Mouse (Mus musculus): ENCODE measurements around the gene Gbp2b.
"Not testable (repeated sequence)": the region's sequence is repeated elsewhere in the genome, so short reads cannot be mapped to it uniquely, and the experiment has no call there.

Gbp2b gene

DNA sequence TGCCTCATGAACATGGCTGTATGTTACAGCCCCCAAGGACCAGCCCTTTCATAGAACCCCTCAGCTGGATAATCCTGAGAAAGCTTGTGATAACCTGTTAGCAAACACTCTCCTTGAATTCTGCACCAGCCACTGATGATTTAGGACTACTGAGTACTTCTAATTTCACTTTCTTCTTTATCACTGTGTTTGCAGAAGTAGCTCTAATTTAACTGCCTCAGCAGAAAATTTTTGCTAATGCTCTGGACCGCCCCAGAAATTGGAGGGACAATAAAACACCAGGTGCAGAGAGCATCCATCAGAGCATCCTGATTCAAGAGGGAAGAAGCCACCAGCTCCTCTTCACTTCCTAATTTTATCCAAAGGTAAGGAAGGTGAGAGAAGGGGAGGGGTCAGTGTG lies at the start of gene Gbp2b:
Gene Gbp2b, plus strand, starts transcription at position 301 of the 400 bp plus-strand sequence.
- no peaks in the 10 kb centered on the region for H3K36me3 ChIP-seq (ENCODE audit: control insufficient read depth, insufficient read depth, low read length, poor library complexity, severe bottlenecking)
- no peak for DNase-seq (ENCODE audit: low read depth, low spot score)
- no peaks in the 10 kb centered on the region for H3K27me3 ChIP-seq (ENCODE audit: control insufficient read depth, insufficient read depth, low read length, poor library complexity, severe bottlenecking)

DNA sequence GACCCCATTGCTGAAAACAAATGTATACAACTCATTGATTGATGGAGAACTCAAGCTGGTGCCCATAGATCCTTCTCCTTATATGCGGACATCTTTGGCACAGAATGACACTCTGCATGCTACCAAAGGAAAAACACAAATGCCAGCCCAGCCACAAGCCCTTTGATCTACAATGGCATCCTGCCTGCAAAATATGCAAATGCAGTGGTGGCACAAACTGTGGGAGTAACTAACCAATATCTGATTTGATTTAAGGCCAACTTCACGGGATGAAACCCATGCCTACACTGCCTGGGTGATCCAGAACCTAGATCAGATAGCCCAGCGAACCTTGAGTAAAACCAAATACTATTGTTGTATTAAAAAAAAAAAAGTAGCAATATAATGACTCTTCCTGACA lies 48.0 kb upstream of the Gbp2b start:
- Histone ChIP-seq H3K36me3 (ENCODE audit: control insufficient read depth, insufficient read depth, low read length, poor library complexity, severe bottlenecking) (0 out of 2 replicates have a peak, but pooled peaks cover 2% of the 10 kb centered on the region), H3K27me3 (ENCODE audit: control insufficient read depth, insufficient read depth, low read length, poor library complexity, severe bottlenecking) (no peaks in the 10 kb centered on the region)
- no peak for DNase-seq (ENCODE audit: low read depth, low spot score)

DNA sequence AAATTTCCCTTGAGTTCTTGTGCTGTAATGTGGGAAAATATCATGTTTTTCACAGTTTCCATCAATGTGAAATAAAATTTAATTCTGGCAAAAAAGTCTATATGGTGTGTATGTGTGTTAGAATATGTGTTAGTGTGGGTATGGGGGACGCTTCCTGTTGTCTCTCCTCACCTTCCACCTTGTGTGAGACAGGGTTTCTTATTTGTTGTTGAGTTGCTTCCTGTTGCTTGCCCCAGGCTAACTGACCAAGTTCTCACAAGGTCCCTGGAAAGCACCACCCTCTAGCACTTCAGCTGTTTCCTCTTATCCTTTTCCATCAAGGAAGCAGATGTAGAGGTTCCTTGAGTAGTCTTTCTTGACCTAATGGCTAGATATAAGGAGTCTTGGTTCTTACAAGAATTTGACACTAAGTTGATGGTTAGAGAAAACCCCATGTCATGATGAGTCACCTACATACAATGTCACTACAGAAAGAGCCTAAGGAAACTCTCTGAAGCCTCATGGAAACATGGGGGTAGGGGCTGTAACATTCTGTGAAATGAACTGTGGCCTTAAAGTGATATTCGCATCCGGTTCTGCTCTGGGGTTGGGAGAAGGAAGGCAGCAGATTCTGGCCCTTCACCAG lies 44.5 kb upstream of the Gbp2b start:
- no peaks in the 10 kb centered on the region for H3K27me3 ChIP-seq (ENCODE audit: control insufficient read depth, insufficient read depth, low read length, poor library complexity, severe bottlenecking)
- DNase-seq (ENCODE audit: low read depth, low spot score): no peak
- H3K36me3 ChIP-seq (ENCODE audit: control insufficient read depth, insufficient read depth, low read length, poor library complexity, severe bottlenecking): no peaks in the 10 kb centered on the region

DNA sequence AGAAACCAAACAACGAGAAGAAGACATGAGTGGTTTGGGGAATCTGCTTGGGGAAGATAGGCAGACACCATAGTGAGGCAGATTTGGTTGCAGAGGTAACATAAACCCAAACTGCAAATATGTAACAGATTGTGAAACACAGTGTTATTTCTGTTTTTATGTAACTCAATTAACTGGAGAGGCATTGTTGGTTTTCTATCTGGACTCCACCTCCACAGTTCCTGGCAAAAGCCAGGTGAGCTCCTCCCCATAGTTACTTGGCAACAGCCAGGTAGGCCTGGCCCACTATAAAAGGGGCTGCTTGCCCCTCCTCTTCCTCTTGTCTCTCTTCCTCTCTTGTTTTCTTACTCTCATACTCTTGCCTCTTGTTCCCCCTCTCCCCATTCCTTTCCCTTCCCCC lies 40.0 kb upstream of the Gbp2b start:
- H3K27me3 ChIP-seq (ENCODE audit: control insufficient read depth, insufficient read depth, low read length, poor library complexity, severe bottlenecking): no peaks in the 10 kb centered on the region
- DNase-seq (ENCODE audit: low read depth, low spot score): no peak
- H3K36me3 ChIP-seq (ENCODE audit: control insufficient read depth, insufficient read depth, low read length, poor library complexity, severe bottlenecking): no peaks in the 10 kb centered on the region

DNA sequence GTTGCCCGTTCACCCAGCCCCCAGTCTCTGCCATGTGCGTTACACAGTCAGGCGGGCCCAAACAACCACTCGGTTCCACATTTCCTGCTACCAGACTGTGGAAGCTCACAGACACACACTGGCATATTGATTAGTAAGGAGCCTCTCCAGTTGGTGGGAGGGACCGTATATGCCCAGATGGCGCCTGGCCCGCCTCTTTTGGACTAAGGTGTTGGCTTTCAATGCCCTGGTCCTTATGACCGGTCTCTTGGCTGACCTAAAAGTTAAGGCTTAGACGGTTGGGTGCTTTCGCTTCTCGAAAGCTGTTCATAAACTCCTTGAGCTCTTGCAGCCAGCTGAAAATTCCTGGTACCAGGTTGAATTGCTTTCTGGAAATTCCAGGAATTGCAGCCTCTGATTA lies 39.0 kb upstream of the Gbp2b start:
- no peaks in the 10 kb centered on the region for H3K27me3 ChIP-seq (ENCODE audit: control insufficient read depth, insufficient read depth, low read length, poor library complexity, severe bottlenecking)
- H3K36me3 ChIP-seq (ENCODE audit: control insufficient read depth, insufficient read depth, low read length, poor library complexity, severe bottlenecking): no peaks in the 10 kb centered on the region
- no peak for DNase-seq (ENCODE audit: low read depth, low spot score)

DNA sequence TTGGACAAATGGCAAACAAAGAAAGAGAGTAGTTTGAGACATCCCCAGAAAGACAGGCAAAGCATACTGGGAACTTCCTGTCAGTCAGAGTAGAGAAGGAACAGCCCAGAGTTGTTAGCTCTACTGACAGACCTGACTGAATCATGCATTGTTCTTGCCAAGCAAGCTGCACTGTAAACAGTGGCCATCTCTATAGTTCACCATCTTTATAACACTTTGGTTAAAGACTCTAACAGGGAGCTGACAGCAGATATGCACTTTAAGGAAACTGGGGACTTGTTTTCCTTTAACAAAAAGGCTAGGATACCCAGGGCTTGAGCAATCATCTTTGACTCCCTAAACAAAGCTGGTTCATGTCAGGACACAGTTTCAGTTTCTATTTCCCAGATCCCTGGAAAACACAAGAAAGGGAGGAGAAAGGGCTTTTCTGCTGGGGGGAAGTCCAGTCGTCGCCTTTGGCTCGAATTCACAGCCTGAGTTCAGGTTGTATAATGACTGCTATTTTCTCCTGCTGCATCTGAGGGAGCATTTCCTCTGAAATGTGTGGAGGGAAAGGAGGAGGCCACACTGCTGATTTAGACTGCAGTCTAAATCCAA lies 34.9 kb upstream of the Gbp2b start, which contains the start of gene Gbp3:
Gene Gbp3, plus strand, starts transcription at position 395 of the 597 bp plus-strand sequence.
- H3K36me3 ChIP-seq (ENCODE audit: control insufficient read depth, insufficient read depth, low read length, poor library complexity, severe bottlenecking): no peaks in the 10 kb centered on the region
- DNase-seq (ENCODE audit: low read depth, low spot score): peak; percentile 10
- no peaks in the 10 kb centered on the region for H3K27me3 ChIP-seq (ENCODE audit: control insufficient read depth, insufficient read depth, low read length, poor library complexity, severe bottlenecking)

DNA sequence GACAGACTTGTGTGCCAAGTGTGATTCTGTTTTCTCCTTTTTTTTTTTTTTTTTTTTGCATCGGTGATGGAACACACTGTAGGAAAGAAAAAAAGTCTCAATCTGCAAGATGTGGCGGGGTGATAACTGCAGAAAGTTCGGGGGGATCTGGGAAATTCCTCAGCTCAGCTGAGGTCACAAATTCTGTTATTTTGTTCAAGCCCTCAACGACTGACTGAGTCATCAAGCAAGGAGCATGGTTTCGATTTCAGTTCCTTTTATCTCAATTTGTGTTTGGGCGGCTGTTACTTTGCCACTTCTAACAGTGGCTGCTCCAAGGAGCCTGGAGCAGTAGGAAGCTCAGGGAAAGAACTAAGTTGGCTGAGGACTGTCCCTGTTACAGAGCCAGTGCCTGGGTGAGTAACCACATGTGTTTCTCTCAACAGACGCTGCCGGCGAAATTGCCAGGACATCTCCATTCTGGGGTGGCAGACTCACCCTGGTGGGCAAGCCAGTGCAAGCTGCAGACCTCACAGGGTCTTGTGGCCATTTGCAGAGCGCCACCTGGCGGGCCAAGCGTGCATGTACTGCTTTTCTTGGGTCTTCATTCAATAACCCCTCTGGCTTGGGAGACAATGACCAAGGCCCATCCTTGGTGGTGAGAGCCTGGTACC lies 34.2 kb upstream of the Gbp2b start:
- peaks cover 2% of the 10 kb centered on the region; the same call in 1 of the 2 replicates for H3K36me3 ChIP-seq (ENCODE audit: control insufficient read depth, insufficient read depth, low read length, poor library complexity, severe bottlenecking)
- no peaks in the 10 kb centered on the region for H3K27me3 ChIP-seq (ENCODE audit: control insufficient read depth, insufficient read depth, low read length, poor library complexity, severe bottlenecking)
- peak; percentile 92 for DNase-seq (ENCODE audit: low read depth, low spot score)

DNA sequence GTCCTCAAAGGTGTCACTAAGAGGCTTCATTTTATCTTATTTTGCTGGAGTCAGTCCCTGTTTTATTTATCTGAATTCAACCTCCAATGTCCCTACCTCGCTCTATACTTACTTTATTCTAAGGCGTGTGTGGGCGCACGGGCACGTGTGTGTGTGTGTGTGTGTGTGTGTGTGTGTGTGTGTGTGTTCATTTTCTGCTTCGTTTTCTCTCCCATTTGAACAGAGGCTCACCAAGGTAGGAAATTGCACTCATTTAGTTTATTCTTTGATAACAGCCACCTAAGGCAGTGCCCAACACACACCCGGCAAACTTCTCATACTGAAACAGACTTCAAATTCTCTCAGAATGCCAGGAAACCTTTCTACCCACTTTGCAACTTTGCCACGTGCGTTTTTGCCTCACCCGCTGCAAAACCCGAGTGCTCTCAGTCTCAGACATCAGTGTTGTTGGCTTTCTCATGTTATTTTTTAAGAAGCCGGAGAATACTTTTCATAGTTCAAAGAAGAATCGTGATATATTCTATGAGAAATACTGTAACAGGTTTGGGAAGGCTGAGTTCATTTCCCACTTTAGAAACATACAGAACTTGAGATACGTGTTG lies 33.5 kb upstream of the Gbp2b start:
- DNase-seq (ENCODE audit: low read depth, low spot score): no peak
- H3K27me3 ChIP-seq (ENCODE audit: control insufficient read depth, insufficient read depth, low read length, poor library complexity, severe bottlenecking): no peaks in the 10 kb centered on the region
- H3K36me3 ChIP-seq (ENCODE audit: control insufficient read depth, insufficient read depth, low read length, poor library complexity, severe bottlenecking): peaks cover 2% of the 10 kb centered on the region; the same call in 1 of the 2 replicates

DNA sequence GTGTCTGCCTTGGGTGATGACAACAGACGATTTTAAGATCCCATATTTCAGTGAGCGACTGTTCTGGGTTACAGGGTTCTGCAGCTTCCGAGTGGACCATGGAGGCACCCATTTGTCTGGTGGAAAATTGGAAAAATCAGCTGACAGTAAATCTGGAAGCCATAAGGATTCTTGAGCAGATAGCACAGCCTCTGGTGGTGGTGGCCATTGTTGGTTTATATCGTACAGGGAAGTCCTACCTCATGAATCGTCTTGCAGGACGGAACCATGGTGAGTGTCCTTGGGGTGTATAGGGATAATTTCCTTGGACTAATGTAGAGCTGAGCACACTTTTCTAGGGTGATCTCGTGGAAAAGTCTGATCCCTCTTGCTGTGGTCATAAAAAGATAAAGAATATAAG lies 33.0 kb upstream of the Gbp2b start:
- Histone ChIP-seq H3K36me3 (ENCODE audit: control insufficient read depth, insufficient read depth, low read length, poor library complexity, severe bottlenecking) (peaks cover 2% of the 10 kb centered on the region; the same call in 1 of the 2 replicates), H3K27me3 (ENCODE audit: control insufficient read depth, insufficient read depth, low read length, poor library complexity, severe bottlenecking) (no peaks in the 10 kb centered on the region)
- no peak for DNase-seq (ENCODE audit: low read depth, low spot score)

DNA sequence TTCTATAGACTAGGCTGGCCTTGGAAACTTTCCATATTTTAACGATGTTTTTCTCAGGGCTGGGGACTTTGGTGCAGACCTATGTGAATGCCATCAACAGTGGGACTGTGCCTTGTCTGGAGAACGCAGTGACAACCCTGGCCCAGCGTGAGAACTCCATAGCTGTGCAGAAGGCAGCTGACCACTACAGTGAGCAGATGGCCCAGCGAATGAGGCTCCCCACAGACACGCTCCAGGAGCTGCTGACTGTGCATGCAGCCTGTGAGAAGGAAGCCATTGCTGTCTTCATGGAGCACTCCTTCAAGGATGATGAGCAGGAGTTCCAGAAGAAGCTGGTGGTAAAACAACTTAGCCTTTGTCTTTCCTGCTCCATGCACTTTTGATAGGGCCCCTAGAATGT lies 27.2 kb upstream of the Gbp2b start:
- not testable (repeated sequence) for DNase-seq (ENCODE audit: low read depth, low spot score); H3K27me3 ChIP-seq (ENCODE audit: control insufficient read depth, insufficient read depth, low read length, poor library complexity, severe bottlenecking)
- peaks cover 15% of the 10 kb centered on the region for H3K36me3 ChIP-seq (ENCODE audit: control insufficient read depth, insufficient read depth, low read length, poor library complexity, severe bottlenecking)

DNA sequence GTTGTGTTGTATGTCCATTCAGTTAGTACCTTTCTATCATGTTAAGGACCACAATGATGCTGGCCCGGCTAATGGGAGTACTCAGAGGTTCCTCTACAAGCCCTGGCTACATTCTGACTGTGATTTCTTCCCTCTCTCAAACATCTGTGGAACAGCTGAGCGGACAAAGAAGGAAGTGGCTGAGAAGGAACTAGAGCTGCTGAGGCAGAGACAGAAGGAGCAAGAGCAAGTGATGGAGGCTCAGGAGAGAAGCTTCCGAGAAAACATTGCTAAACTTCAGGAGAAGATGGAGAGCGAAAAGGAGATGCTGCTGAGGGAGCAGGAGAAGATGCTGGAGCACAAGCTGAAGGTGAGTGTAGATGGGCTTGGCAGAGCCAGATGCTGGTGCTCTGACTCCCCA lies 23.9 kb upstream of the Gbp2b start:
- no peak for DNase-seq (ENCODE audit: low read depth, low spot score)
- Histone ChIP-seq H3K36me3 (ENCODE audit: control insufficient read depth, insufficient read depth, low read length, poor library complexity, severe bottlenecking) (peaks cover 13% of the 10 kb centered on the region), H3K27me3 (ENCODE audit: control insufficient read depth, insufficient read depth, low read length, poor library complexity, severe bottlenecking) (no peaks in the 10 kb centered on the region)

DNA sequence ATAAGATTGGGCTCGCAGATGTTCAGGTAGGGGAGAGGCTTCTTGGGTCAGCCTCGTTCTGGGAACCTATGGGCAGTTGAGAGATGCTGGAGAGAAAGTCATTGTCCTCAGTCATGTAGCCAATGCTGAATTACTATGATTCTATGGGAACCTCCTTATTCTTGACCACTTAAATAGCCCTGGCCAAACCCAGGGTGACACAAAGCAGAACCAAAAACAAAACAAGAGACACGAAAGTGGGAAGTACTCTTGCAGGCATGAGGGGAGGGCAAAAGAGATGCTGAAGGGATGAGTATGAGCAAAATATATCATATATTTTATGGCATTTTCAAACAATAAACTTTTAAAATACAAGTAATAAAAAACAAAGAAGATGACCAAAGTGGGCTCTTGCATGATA lies 17.5 kb upstream of the Gbp2b start:
- Histone ChIP-seq H3K27me3 (ENCODE audit: control insufficient read depth, insufficient read depth, low read length, poor library complexity, severe bottlenecking) (no peaks in the 10 kb centered on the region), H3K36me3 (ENCODE audit: control insufficient read depth, insufficient read depth, low read length, poor library complexity, severe bottlenecking) (no peaks in the 10 kb centered on the region)
- DNase-seq (ENCODE audit: low read depth, low spot score): peak; percentile 12

DNA sequence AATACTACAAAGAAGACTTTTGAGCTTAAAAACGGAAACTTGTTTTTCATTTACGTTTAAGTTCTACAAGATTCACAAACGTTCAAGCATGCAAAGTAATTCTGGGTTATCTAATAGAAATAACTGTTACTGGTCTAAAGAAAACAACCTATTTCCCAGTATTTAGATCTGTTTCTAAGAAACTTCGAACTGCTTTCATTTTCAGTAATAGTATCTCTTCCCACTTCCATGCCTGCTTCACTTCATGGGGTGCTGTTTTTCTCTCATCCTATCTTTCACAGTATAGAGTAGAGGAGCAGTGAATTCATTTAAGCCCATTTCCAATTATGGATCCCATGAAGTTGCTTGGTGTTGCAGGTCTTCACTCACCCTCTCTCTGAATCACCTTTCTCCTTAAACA lies 16.3 kb upstream of the Gbp2b start:
- no peaks in the 10 kb centered on the region for H3K36me3 ChIP-seq (ENCODE audit: control insufficient read depth, insufficient read depth, low read length, poor library complexity, severe bottlenecking)
- no peak for DNase-seq (ENCODE audit: low read depth, low spot score)
- H3K27me3 ChIP-seq (ENCODE audit: control insufficient read depth, insufficient read depth, low read length, poor library complexity, severe bottlenecking): no peaks in the 10 kb centered on the region

DNA sequence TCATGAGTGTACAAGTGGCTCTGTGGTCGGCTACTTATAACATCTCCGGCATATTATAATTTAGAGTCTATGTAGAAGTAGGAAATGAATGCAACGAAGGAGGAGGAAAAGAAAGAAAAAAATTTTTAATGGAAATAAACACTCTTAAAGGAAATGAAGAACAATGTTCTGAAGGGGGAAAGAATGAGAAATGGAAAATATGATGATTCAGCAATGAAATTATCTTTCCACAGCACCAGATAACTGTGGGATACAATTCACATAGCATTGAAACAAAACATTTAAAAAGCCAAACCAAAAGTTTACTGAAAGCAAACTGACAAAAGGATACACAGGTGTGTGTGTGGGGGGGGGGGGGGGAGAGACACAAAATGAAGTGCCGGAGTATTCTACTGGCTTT lies 11.6 kb upstream of the Gbp2b start:
- DNase-seq (ENCODE audit: low read depth, low spot score): no peak
- Histone ChIP-seq H3K27me3 (ENCODE audit: control insufficient read depth, insufficient read depth, low read length, poor library complexity, severe bottlenecking) (no peaks in the 10 kb centered on the region; the same call in 1 of the 2 replicates), H3K36me3 (ENCODE audit: control insufficient read depth, insufficient read depth, low read length, poor library complexity, severe bottlenecking) (no peaks in the 10 kb centered on the region)

DNA sequence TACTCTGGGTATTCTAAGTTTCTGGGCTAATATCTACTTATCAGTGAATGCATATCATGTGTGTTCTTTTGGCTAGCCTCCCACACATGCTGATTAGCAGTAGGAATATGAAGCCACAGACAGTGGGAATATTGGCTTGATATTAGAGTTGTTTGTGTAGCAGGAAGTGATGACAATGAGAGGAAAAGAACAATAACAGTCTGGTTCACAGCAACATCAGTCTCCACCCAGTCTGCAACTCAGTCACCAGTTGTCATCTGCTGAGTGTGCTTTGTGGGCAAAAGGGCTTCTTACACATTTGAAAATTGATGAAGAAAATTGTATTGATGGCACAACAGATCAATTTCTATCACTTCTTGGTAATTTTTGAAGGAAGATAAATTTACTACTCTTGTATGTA lies 7.3 kb upstream of the Gbp2b start:
- DNase-seq (ENCODE audit: low read depth, low spot score): no peak
- no peaks in the 10 kb centered on the region; the same call in 1 of the 2 replicates for H3K27me3 ChIP-seq (ENCODE audit: control insufficient read depth, insufficient read depth, low read length, poor library complexity, severe bottlenecking)

More for the DNA sequence above, 7.3 kb upstream of the Gbp2b start:
- H3K36me3 ChIP-seq (ENCODE audit: control insufficient read depth, insufficient read depth, low read length, poor library complexity, severe bottlenecking): no peaks in the 10 kb centered on the region

Measured in splenic B cell, adult 2 months (primary cell).